Mouse (Mus musculus) T-helper 1 cell (primary cell): ENCODE results near the gene Adora3.

Source experiments
- in situ Hi-C: fragments of 300-600 bp; cut with MboI, MseI; formaldehyde crosslinking; loops from one replicate; pipeline ENCODE4 v1.15.1; 2025; ENCODE audit warnings: high pct_unique_total_duplicates

The Adora3 gene

DNA sequence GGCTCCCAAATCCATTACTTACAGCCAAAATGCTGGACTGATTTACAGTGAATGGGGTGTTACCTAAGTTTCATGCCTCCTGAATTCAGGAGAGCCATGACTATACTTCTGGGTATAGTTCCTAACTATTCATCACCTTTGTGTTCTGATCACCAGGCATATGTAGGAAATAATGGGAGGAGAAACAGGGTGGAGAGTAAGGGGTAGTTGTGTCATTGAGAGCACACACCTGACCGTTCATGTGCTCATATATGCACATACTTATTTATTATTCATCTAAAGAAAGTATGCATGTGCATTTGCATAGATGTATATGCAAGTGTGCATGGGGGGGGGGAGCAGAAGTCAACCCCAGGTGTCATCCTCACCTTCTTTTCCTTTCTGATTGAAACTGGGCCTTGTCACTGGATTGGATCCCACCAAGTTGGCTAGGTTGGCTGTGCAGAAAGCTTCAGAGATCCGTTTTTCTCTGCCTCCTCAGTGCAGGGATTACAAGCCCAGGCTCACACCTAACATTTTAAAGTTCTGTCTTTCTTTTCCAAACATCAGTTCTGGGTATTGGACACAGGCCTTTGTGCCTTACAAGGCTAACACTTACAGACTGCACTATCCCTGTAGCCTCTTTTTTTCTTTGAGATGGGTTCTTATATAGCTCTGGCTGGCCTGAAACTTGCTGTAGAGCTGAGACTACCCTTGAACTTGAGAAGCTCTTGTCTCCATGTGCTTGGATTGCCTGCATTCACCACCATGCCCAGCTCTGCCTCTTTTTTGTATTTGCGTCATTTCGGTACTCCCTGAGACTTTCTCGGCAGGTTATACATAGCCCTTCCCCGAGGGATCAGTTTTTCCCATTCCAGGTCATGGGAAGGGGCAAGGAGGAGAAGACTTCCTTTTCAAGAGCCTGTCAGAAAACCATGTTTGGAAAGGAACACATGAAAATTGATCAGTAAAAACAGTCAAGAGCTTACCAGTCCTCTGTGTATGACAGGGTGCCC, 3.1 kb downstream of the Adora3 start:
- in situ Hi-C loops = no loop called here

DNA sequence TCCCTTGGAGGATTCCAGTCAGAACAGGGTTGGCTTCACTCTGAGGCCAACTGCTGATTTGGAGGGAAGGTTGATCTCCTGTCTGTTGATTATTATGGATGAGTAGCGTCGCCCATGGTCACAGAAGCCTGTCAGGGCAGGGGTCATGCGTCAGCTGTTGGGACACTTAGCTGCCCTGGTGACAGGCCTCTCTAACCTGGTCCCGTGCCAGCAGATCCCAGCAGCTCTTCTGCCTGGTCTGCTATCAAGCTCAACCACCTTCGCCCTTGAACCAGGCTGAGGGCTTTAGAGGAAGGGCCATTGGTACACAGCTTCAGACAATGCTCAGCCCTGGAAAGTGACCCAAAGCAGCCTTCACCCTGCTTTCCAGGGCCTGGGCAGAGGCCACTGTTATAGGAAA, 5.4 kb downstream of the Adora3 start:
- in situ Hi-C loops = loop anchor here (5.0 to 25.0 kb wide), 2 partner anchors 54 to 739 kb away; no protein-coding TSS in a partner anchor

GRCm38 (mm10) chr3:105877252-105877803, 6.7 kb downstream of the Adora3 start:
- in situ Hi-C loops = loop anchor here (5.0 to 25.0 kb wide), 2 partner anchors 55 to 740 kb away; no protein-coding TSS in a partner anchor

- in situ Hi-C loops = loop anchor here (5.0 to 25.0 kb wide), 2 partner anchors 56 to 741 kb away; no protein-coding TSS in a partner anchor
Measured at GRCm38 (mm10) chr3:105877919-105878318, 7.3 kb downstream of the Adora3 start.

DNA sequence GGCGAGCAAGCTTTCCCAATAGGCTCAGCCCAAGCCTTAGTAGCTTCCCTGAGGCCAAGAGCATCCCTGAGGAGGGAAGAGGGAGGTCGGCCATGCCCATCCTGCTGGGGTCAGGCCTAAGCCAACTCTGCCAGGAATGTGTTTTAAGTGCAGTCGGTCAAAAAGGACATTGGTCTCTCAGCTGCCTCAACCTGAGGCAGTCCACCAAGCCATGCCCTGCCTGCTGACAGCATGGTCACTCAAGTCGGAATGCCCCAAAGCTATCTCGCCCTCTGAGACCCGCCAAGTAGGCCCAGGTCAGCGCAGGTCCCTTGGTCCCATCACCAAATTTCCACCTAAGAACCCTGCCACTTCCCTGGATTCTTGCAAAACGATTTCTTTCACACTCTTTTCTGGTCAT, 8.1 kb downstream of the Adora3 start:
- in situ Hi-C loops = loop anchor here (5.0 to 25.0 kb wide), 2 partner anchors 56 to 741 kb away; no protein-coding TSS in a partner anchor

- in situ Hi-C loops = loop anchor here (25.0 kb wide), 1 partner anchor 743 kb away; no protein-coding TSS in a partner anchor
Measured at GRCm38 (mm10) chr3:105880419-105880818, 9.8 kb downstream of the Adora3 start.

- in situ Hi-C loops = loop anchor here (25.0 kb wide), 1 partner anchor 745 kb away; no protein-coding TSS in a partner anchor
Measured at GRCm38 (mm10) chr3:105882105-105882504, 11.4 kb downstream of the Adora3 start.

GRCm38 (mm10) chr3:105883111-105883510, 12.5 kb downstream of the Adora3 start:
- in situ Hi-C loops = loop anchor here (25.0 kb wide), 1 partner anchor 746 kb away; no protein-coding TSS in a partner anchor

GRCm38 (mm10) chr3:105888961-105889360, 18.3 kb downstream of the Adora3 start:
- in situ Hi-C loops = loop anchor here (25.0 kb wide), 1 partner anchor 752 kb away; no protein-coding TSS in a partner anchor

- in situ Hi-C loops = loop anchor here (10.0 to 25.0 kb wide), 2 partner anchors 85 to 753 kb away; partner anchors contain the start of gene Rap1a
Measured at GRCm38 (mm10) chr3:105890220-105890619, 19.6 kb downstream of the Adora3 start.

- in situ Hi-C loops = loop anchor here (10.0 to 25.0 kb wide), 2 partner anchors 86 to 754 kb away; partner anchors contain the start of gene Rap1a
Measured at GRCm38 (mm10) chr3:105891141-105891540, 20.5 kb downstream of the Adora3 start.

DNA sequence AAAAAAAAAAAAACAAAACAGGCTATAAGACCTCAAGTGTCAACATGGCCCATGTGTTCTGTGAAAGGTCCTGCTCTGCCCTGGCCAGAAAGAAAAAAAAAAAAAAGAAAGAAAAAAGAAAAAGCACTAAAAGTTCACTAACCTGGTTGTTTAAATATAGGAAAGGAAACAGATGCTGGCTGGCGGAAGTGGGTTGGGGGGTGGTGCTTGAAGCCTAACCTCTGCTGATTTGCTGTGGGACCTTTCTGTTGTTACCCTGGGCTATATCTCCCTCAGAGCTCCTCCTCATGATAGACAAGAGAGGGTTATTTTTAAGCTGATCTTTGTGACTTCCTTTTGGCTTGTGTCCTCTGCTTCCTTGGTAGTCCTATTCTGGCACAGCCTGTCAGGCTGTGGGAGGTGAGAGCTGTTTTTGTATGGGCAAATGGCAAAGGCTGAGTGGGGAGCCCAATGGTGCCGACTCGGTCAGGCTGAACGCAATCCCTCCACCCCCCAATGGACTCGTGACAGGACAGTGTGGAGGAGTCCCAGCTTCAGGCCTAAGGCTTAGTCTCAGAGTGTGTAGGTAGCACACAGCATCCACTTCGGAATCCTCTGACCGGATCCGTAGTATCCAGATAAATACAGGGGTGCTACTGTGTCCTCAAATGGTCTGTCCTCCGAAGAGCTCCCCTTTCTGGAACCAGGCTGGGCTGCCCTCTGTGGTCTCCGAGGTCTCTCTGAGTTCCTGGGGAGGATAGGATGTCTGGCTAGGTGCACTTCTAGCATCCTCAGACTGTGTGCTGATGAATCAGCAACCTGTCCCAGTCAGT, 21.3 kb downstream of the Adora3 start:
- in situ Hi-C loops = loop anchor here (10.0 to 25.0 kb wide), 2 partner anchors 87 to 755 kb away; partner anchors contain the start of gene Rap1a

- in situ Hi-C loops = loop anchor here (10.0 to 25.0 kb wide), 2 partner anchors 88 to 756 kb away; partner anchors contain the start of gene Rap1a
Measured at GRCm38 (mm10) chr3:105892572-105893495, 22.2 kb downstream of the Adora3 start.

DNA sequence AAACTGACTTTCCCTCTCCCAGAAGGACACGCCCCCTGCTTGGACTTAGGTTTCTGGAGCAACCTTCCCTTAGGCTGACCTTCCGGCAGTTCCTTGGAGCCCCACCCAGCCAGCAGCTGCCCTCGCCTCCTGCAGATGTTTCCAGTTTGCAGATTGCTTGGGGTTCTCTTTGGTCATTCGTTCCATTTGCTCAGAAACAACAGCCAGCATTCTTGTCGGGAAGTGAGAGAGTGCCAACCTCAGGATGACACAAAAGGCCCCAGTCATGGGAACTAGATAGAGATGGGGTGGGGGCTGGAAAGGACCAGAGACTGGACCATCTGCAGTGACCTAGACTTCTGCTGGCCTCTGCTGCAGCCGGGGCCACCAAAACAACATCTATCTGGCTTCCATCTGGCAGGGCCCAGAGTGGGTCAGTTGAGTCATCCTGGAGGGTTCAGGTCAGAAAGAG, 23.3 kb downstream of the Adora3 start:
- in situ Hi-C loops = loop anchor here (10.0 to 25.0 kb wide), 2 partner anchors 89 to 757 kb away; partner anchors contain the start of gene Rap1a

DNA sequence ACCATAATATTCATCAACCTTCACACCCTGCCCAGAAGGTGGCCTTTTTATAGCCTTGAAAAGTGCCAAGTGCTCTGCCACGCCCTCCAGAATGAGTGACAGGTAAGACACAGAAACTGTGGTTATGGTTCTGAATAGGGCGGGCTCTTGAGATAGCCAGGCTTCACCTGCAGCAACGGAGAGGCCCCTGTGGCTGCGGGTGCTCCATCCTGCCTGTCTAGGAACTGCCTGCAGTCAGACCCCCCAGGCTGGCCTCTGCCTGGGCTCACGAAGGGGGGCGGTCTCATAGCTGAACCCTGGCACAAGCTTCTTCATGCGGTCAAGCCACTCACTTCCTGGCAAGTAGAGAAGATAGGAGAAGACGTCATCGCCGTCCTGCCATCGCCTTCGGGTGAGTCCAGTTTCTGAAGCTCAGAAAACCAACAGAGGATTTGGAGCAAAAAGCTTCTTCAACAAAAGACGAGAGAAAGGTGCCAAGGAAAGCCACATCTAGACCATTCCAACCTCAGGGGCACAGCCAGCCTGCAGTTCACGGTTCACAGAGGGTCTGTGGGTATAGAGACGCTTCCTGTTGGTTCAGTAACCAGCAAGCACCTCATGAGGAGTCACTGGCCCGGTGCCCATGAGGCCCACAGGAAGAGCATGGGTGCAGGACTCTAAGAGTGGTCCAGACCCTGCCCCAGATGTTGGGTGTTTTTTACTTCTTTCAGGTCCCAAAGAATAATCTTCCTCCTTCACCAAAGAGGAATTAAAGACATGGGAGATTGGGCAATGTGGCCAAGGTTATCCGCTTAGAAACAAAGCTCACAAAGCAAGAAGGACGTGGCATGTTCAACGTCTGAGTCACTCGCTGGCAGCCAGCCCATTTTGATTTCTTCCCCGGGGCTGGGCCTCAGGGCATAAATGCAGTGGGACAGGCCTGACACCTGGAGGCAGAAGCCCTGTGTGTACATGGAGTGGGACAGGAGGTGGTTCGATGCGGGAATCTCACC, 24.2 kb downstream of the Adora3 start:
- in situ Hi-C loops = loop anchor here (5.0 to 25.0 kb wide), 4 partner anchors 90 to 758 kb away; partner anchors contain the start of gene Rap1a

- in situ Hi-C loops = loop anchor here (5.0 to 25.0 kb wide), 4 partner anchors 92 to 760 kb away; partner anchors contain the start of gene Rap1a
Measured at GRCm38 (mm10) chr3:105896811-105897210, 26.2 kb downstream of the Adora3 start.

DNA sequence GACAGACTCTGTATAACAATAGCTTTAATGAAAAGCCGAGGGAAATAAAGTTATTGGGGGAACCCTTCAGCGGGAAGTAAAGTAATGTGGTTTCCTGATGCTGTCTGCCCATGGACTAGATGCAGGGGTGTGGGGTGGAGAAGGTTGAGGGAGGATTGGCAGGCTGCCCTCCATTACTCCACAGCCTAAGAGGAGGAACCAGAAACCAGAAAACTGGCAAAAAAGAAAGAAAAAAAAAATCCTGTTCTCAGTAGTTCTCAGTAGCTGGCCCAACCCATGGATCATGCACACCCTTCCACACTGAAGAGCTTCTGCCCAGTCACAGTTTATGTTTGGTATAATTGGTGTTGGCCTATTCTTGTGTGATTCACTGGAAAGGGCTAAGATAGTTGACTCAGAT, 27.7 kb downstream of the Adora3 start:
- in situ Hi-C loops = loop anchor here (5.0 to 25.0 kb wide), 4 partner anchors 94 to 761 kb away; partner anchors contain the start of gene Rap1a

DNA sequence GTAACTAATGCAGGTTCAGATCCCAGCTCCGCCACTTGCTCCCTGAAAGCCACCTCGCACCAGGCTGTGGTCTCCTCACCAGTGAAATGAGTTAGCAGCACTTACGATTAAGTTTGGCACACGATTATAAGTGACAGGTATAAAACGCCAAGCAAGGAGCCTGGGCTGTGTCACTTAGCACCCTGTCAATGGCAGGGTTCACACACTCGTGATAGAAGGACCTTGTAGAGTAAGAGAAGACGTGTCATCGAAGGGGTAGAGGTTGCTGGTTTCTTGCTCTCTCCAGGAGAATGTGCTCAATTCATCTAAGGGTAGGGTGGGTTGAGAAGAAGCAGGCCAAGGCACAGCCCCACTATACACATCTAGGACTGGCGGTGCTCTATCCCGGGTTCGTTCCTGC, 28.2 kb downstream of the Adora3 start:
- in situ Hi-C loops = loop anchor here (5.0 to 25.0 kb wide), 4 partner anchors 94 to 762 kb away; partner anchors contain the start of gene Rap1a
